Mouse (Mus musculus) midbrain, embryonic 13.5 days (tissue): Measurements from ENCODE around the gene C87499. TPM values are rescaled to one million over a fixed set of nuclear protein-coding genes. Genes with fewer than 3 reads are reported as not detected.
A peak's percentile ranks its signal among the peaks of the same experiment; 100 is the strongest.

Experiments
- ATAC-seq: fragments of 200-750 bp; cut with Nextera tagmentation; 2 replicates; pipeline ENCODE4 v1.8.0; 2017; ENCODE audit warnings: mild to moderate bottlenecking, moderate TSS enrichment, moderate library complexity
- H3K27ac ChIP-seq: fragments of 300-500 bp; sonication (generic); 2 replicates; pipeline ENCODE4 v1.5.1; 2015; ENCODE audit warnings: inconsistent platforms, mild to moderate bottlenecking, moderate library complexity
- H3K27me3 ChIP-seq: fragments of 300-500 bp; sonication (generic); 2 replicates; pipeline ENCODE4 v1.6.1; 2015; ENCODE audit warnings: mild to moderate bottlenecking, inconsistent platforms
- H3K36me3 ChIP-seq: fragments of 300-500 bp; sonication (generic); 2 replicates; pipeline ENCODE4 v1.6.1; 2015; ENCODE audit warnings: mild to moderate bottlenecking, inconsistent platforms
- H3K4me1 ChIP-seq: fragments of 300-500 bp; sonication (generic); replicated peaks from 2 replicates; pipeline ENCODE4 v1.6.1; 2015; ENCODE audit warnings: inconsistent platforms
- H3K4me2 ChIP-seq: fragments of 300-500 bp; sonication (generic); replicated peaks from 2 replicates; pipeline ENCODE4 v1.6.1; 2015; ENCODE audit warnings: moderate library complexity, mild to moderate bottlenecking, inconsistent platforms
- H3K4me3 ChIP-seq: fragments of 300-500 bp; sonication (generic); replicated peaks from 2 replicates; pipeline ENCODE4 v1.5.1; 2015; ENCODE audit warnings: mild to moderate bottlenecking, inconsistent platforms
- H3K9ac ChIP-seq: fragments of 300-500 bp; sonication (generic); replicated peaks from 2 replicates; pipeline ENCODE4 v1.6.1; 2015; ENCODE audit warnings: mild to moderate bottlenecking, inconsistent platforms
- H3K9me3 ChIP-seq: fragments of 300-500 bp; sonication (generic); 2 replicates; pipeline ENCODE4 v1.6.1; 2016; ENCODE audit warnings: mild to moderate bottlenecking, inconsistent platforms
- WGBS: fragments of 180-500 bp; shearing (Covaris S2); methylation state at CpG from one replicate; pipeline ENCODE4 v1.1.7; 2015; 5-methylcytosine and 5-hydroxymethylcytosine counted together
- polyA plus RNA-seq: library from polyadenylated mRNA; unstranded; fragments of >200 nt; fragmentation: Nextera tagmentation; extraction: Ambion mirVana; gene quantifications from 2 replicates; pipeline ENCODE4 v1.2.1, GENCODE M21; 2015

C87499 gene
- polyA plus RNA-seq: not detected in 2 replicates

- Histone ChIP-seq H3K4me2 (no peak within 1 kb of the TSS), H3K4me3 (no peak within 1 kb of the TSS), H3K27me3 (no peaks in the 10 kb centered on the region), H3K9me3 (no peaks in the 10 kb centered on the region), H3K9ac (no peak within 1 kb of the TSS), H3K36me3 (no peaks in the 10 kb centered on the region), H3K4me1 (no peaks in the 10 kb centered on the region), H3K27ac (no peak within 1 kb of the TSS)
- no peak for ATAC-seq
- WGBS: 93% methylated on average over 4 of the region's 4 CpGs
Observed at GRCm38 (mm10) chr4:88634311-88634710, at the start of gene C87499. Gene C87499, minus strand, starts transcription at chr4:88634411.

- Histone ChIP-seq H3K27ac (no peak within 1 kb of the TSS), H3K4me1 (no peaks in the 10 kb centered on the region), H3K4me3 (no peak within 1 kb of the TSS), H3K9me3 (no peaks in the 10 kb centered on the region), H3K4me2 (no peak within 1 kb of the TSS), H3K36me3 (no peaks in the 10 kb centered on the region), H3K27me3 (no peaks in the 10 kb centered on the region), H3K9ac (no peak within 1 kb of the TSS)
- 97% methylated on average over 1 of the region's 1 CpGs for WGBS
- ATAC-seq: no peak
Observed at GRCm38 (mm10) chr4:88683812-88684211, 49.6 kb upstream of the C87499 start, which contains the start of gene Ifna2. Gene Ifna2, minus strand, starts transcription at chr4:88683912.

GRCm38 (mm10) chr4:88681353-88681752, 47.1 kb upstream of the C87499 start:
- Histone ChIP-seq H3K27ac (no peak overlapping the region), H3K9ac (no peak overlapping the region), H3K4me1 (no peaks in the 10 kb centered on the region), H3K9me3 (no peaks in the 10 kb centered on the region), H3K36me3 (no peaks in the 10 kb centered on the region), H3K4me3 (no peak overlapping the region), H3K27me3 (no peaks in the 10 kb centered on the region), H3K4me2 (no peak overlapping the region)
- ATAC-seq: no peak
- WGBS: 90% methylated on average over 3 of the region's 3 CpGs

GRCm38 (mm10) chr4:88680362-88680761, 46.2 kb upstream of the C87499 start:
- H3K36me3 ChIP-seq: no peaks in the 10 kb centered on the region
- no peaks in the 10 kb centered on the region for H3K9me3 ChIP-seq
- no peak overlapping the region for H3K27ac ChIP-seq
- no peak for ATAC-seq
- H3K4me3 ChIP-seq: no peak overlapping the region
- 54% methylated on average over 8 of the region's 8 CpGs for WGBS
- no peak overlapping the region for H3K9ac ChIP-seq
- H3K4me2 ChIP-seq: no peak overlapping the region
- no peaks in the 10 kb centered on the region for H3K4me1 ChIP-seq
- no peaks in the 10 kb centered on the region for H3K27me3 ChIP-seq

GRCm38 (mm10) chr4:88676824-88677223, 42.6 kb upstream of the C87499 start, which contains the start of gene Ifna16:
Gene Ifna16, minus strand, starts transcription at chr4:88676924.
- H3K27me3 ChIP-seq: no peaks in the 10 kb centered on the region
- H3K36me3 ChIP-seq: no peaks in the 10 kb centered on the region
- 89% methylated on average over 1 of the region's 1 CpGs for WGBS
- no peak within 1 kb of the TSS for H3K27ac ChIP-seq
- no peak within 1 kb of the TSS for H3K4me2 ChIP-seq
- H3K9ac ChIP-seq: no peak within 1 kb of the TSS
- H3K4me1 ChIP-seq: no peaks in the 10 kb centered on the region
- no peak within 1 kb of the TSS for H3K4me3 ChIP-seq
- H3K9me3 ChIP-seq: no peaks in the 10 kb centered on the region
- no peak for ATAC-seq

GRCm38 (mm10) chr4:88655461-88655860, 21.2 kb upstream of the C87499 start:
- H3K27ac ChIP-seq: no peak overlapping the region
- no peak overlapping the region for H3K4me3 ChIP-seq
- no peaks in the 10 kb centered on the region for H3K27me3 ChIP-seq
- no peaks in the 10 kb centered on the region for H3K4me1 ChIP-seq
- H3K4me2 ChIP-seq: no peak overlapping the region
- H3K9me3 ChIP-seq: no peaks in the 10 kb centered on the region
- no peaks in the 10 kb centered on the region for H3K36me3 ChIP-seq
- ATAC-seq: no peak
- 53% methylated on average over 1 of the region's 1 CpGs for WGBS
- no peak overlapping the region for H3K9ac ChIP-seq

- Histone ChIP-seq H3K4me3 (no peak overlapping the region), H3K4me1 (no peaks in the 10 kb centered on the region), H3K9me3 (no peaks in the 10 kb centered on the region), H3K36me3 (no peaks in the 10 kb centered on the region), H3K9ac (no peak overlapping the region), H3K4me2 (no peak overlapping the region), H3K27me3 (no peaks in the 10 kb centered on the region), H3K27ac (no peak overlapping the region)
- no peak for ATAC-seq
- WGBS: 75% methylated on average over 3 of the region's 3 CpGs
Observed at GRCm38 (mm10) chr4:88653644-88654043, 19.4 kb upstream of the C87499 start.

GRCm38 (mm10) chr4:88644359-88644758, 10.1 kb upstream of the C87499 start, which contains the start of gene Ifna13:
Gene Ifna13, minus strand, starts transcription at chr4:88644459.
- 63% methylated on average over 2 of the region's 2 CpGs for WGBS
- H3K4me3 ChIP-seq: no peak within 1 kb of the TSS
- no peak within 1 kb of the TSS for H3K4me2 ChIP-seq
- ATAC-seq: no peak
- H3K36me3 ChIP-seq: no peaks in the 10 kb centered on the region
- H3K9me3 ChIP-seq: no peaks in the 10 kb centered on the region
- no peak within 1 kb of the TSS for H3K9ac ChIP-seq
- no peaks in the 10 kb centered on the region for H3K4me1 ChIP-seq
- no peaks in the 10 kb centered on the region for H3K27me3 ChIP-seq
- no peak within 1 kb of the TSS for H3K27ac ChIP-seq

GRCm38 (mm10) chr4:88642526-88642925, 8.3 kb upstream of the C87499 start:
- no peak overlapping the region for H3K4me2 ChIP-seq
- 41% methylated on average over 2 of the region's 2 CpGs for WGBS
- H3K4me1 ChIP-seq: no peaks in the 10 kb centered on the region
- H3K4me3 ChIP-seq: no peak overlapping the region
- no peaks in the 10 kb centered on the region for H3K36me3 ChIP-seq
- no peaks in the 10 kb centered on the region for H3K27me3 ChIP-seq
- H3K9me3 ChIP-seq: no peaks in the 10 kb centered on the region
- no peak overlapping the region for H3K27ac ChIP-seq
- no peak for ATAC-seq
- H3K9ac ChIP-seq: no peak overlapping the region

- H3K27me3 ChIP-seq: no peaks in the 10 kb centered on the region
- no peak overlapping the region for H3K27ac ChIP-seq
- H3K4me2 ChIP-seq: 0 out of 2 replicates have a peak overlapping the region, but pooled peaks have one; percentile 30
- no peaks in the 10 kb centered on the region for H3K36me3 ChIP-seq
- H3K4me1 ChIP-seq: no peaks in the 10 kb centered on the region
- WGBS: 18% methylated on average over 11 of the region's 11 CpGs
- H3K9ac ChIP-seq: no peak overlapping the region
- H3K4me3 ChIP-seq: peak overlapping the region; percentile 20; the same call in 1 of the 2 replicates
- no peaks in the 10 kb centered on the region for H3K9me3 ChIP-seq
- peak; percentile 96 for ATAC-seq
Observed at GRCm38 (mm10) chr4:88641077-88641831, 7.0 kb upstream of the C87499 start.

GRCm38 (mm10) chr4:88640704-88641076, 6.5 kb upstream of the C87499 start:
- peak overlapping the region; percentile 20; the same call in 1 of the 2 replicates for H3K4me3 ChIP-seq
- no peak overlapping the region for H3K27ac ChIP-seq
- H3K4me2 ChIP-seq: peak overlapping the region; percentile 30; the same call in 1 of the 2 replicates
- H3K9ac ChIP-seq: no peak overlapping the region
- no peaks in the 10 kb centered on the region for H3K27me3 ChIP-seq
- no peaks in the 10 kb centered on the region for H3K9me3 ChIP-seq
- 71% methylated on average over 8 of the region's 8 CpGs for WGBS
- no peaks in the 10 kb centered on the region for H3K4me1 ChIP-seq
- no peak for ATAC-seq
- H3K36me3 ChIP-seq: no peaks in the 10 kb centered on the region

GRCm38 (mm10) chr4:88603276-88603675, 30.9 kb downstream of the C87499 start, which contains the start of gene Ifna12:
Gene Ifna12, minus strand, starts transcription at chr4:88603376.
- Histone ChIP-seq H3K4me3 (no peak within 1 kb of the TSS), H3K36me3 (no peaks in the 10 kb centered on the region), H3K9ac (no peak within 1 kb of the TSS), H3K27ac (no peak within 1 kb of the TSS), H3K9me3 (no peaks in the 10 kb centered on the region), H3K4me1 (no peaks in the 10 kb centered on the region), H3K4me2 (no peak within 1 kb of the TSS), H3K27me3 (no peaks in the 10 kb centered on the region)
- no peak for ATAC-seq
